Mouse (Mus musculus) right cerebral cortex, postnatal 25 days (tissue): Measurements from ENCODE around the gene Cox4i1.
A peak's percentile ranks its signal among the peaks of the same experiment; 100 is the strongest.

Experiments used
- DNase-seq: peaks from one replicate; pipeline ENCODE4 v3.0.0; 2022

Cox4i1 gene

DNA sequence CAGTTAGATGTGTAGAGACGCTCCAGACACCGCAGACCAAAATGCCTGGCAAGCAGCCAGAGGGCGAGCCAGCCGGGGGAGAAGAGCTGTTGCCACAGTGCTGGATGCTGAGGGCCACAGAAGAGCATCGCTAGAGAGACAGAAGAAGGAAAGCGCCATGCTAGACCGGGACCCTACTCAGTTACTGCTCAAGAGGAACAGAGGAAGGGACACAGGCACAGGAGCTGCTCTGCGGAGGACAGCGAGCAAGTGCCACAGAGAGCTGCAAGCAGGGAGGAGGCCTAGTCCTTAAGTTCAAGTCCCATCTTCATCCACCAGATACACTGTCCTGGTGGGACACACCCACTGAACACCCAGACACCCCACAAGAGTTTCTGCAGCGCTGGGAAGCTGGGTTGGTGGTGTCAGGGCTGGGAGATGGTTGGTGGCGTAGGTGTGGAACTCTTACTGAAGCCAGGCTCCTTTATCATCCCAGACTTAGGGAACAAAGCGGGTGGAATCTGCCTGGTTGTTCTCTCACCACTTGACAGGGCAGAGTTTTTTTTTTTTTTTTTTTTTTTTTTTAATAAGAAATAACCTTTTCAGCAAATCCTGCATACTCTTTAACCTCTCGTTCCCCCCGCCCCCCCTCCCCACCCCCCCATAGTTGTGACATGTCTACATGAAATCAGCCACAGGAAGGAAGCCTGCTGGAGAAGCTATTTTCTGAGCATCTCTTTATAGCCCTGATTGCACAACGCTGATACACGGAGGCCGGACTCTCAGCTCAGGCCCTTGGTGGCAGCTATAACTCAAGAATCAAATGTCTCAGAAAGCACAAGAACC lies 29.3 kb downstream of the Cox4i1 start:
- DNase-seq, result no peak

DNA sequence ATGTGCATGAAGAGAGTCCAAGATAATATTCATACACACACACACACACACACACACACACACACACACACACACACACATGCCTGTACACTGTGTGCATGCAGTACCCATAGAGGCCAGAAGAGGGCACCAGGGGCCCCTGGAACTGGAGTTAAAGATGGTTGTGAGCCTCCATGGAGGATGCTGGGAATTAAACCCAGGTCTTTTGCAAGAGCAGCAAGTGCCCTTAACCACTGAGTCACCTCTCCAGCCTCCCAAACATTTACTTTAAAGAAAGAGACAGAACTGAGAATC lies 29.9 kb downstream of the Cox4i1 start:
- no peak for DNase-seq

DNA sequence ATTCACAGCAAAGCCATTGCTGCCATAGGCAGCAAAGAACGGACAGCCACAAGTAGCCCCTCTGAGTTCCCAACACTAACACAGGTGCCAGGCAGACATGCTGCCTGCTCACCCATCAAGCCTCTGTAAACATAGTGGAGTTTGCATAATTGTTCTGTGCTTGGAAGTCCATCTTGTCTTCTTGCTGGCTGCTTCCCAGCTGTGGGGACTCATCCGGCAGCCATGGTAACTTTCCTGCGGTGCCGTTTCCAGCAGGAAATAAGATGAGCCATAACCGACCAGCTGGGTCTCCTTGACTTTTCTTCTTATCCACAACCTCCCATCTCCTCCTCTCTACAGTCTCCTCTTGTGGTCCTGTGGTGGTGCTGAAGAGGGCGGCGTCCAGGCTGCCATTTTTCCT lies 30.4 kb downstream of the Cox4i1 start:
- no peak for DNase-seq

DNA sequence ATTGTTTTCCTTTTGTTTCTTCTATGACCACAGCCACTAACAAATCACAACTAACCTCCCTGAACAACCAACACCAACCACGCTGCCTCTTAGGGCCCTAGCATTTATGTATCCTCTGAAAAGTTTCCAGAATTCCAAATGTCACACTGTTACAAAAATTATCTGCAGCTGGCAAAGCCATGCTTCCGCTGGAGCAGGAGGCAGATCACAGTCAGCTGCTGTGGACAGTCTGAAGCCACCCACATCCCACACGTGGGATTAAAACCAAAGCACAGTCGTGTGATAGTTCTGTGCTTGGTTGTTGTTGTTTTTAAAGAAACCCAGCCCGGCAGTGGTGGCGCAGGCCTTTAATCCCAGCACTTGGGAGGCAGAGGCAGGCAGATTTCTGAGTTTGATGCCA lies 31.1 kb downstream of the Cox4i1 start:
- no peak for DNase-seq

DNA sequence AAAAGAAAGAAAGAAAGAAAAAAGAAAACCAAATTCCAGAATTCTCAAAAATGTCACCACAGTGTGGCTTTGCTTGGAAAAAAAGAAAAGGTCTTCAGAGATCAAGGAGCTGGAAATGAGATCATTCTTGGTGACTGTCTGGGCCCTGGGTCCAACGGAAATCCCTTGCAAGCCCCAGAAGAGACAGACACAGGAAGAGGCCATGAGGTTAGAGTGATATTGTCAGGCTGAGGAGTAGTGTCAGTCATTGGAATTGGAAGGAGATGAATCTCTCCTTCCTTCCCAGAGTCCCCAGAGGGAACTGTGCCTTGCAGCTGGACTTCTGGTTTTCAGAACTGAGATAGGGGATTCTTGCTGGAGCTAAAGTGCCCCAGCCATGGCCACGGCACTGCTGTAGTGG lies 31.5 kb downstream of the Cox4i1 start:
- DNase-seq, result no peak

DNA sequence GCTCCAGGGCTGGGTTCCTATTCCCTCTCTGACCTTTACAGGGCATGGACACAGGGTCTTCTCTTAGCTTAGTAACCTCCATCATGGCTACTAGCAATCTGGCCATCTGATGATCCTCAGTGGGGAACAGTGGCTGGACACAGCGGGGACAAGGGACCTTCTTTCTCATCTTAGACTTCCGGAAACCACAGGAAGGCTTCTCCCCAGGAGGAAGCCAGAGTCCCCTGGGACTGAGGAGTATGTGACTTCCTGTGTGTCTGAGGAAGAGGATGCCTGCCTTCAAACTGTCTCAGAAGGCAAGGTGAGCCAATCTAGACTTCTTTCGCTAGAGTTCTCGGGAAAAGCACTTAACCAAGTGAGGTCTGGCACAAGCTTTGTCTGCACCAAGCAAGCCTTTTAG lies 32.0 kb downstream of the Cox4i1 start:
- DNase-seq, result no peak

DNA sequence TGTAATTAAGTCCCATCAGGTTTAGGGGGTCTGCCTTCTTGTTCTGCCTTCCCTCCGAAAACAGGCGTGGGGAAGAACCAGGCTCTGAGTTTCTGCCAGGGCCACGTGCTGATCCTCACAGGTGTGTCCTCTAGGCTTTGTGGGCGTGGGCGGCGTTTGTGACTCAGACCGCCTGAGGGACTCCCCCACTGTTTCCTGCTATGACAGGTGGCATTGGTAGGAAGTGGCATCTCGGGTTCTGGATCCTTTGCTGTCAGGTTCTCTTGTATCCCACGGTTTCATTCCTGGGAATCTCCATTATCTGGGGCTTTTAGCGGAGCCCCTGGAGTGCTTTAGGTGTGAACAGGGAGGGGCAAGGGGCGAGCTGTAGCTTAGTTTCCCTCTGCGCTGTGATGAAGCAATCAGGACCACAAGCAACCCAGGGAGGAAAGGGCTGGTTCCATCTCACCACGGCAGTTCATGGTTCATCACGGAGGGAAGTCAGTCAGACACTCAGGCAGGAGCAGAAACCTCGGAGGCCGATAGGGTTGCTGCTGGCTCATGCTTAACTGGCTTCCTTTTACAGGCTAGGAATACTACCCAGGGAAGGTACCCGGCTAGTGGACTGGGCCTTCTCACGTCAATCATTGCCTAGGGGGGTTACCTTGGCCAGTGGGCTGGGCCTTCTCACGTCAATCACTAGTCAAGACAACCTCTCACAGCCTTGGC lies 33.9 kb downstream of the Cox4i1 start:
- peak; percentile 38 for DNase-seq

DNA sequence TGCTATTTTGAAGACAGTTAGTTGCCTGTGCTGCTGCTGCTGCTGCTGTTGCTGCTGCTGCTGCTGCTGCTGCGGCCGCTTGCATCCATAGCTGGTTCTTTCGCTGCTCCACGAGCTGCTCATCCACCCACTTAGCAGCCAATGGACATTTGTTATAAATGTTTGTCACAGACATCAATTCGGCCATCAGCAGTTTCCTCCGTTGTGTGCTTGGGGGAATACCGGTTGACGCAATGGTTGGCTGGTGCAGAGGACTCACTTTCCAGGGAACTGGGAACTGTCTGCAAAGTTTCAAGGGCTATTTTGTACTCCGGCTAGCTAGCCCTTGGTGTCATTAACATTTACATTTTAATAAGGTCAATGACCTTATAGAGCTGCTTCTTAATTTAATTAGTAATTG lies 36.2 kb downstream of the Cox4i1 start:
- no peak for DNase-seq

DNA sequence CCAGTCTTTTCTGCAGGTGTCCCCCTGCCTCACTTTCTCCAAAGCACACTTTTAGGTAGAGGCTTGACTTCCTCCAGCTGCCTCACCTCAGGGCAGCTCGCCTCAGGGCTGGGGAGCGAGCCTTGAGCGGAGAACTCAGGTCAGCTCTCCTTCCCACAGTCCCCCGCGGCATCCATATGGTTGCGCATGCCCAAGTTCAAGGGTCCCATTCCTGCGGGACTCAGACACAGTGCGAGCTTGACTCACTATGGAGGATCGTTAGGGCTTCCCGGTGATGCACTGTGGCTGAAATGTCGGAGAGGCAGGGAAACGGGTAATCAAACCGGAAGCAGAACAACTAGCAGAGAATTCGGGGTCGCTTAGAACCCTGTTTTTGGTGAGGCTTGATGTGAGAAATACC lies 37.1 kb downstream of the Cox4i1 start:
- DNase-seq, result no peak

DNA sequence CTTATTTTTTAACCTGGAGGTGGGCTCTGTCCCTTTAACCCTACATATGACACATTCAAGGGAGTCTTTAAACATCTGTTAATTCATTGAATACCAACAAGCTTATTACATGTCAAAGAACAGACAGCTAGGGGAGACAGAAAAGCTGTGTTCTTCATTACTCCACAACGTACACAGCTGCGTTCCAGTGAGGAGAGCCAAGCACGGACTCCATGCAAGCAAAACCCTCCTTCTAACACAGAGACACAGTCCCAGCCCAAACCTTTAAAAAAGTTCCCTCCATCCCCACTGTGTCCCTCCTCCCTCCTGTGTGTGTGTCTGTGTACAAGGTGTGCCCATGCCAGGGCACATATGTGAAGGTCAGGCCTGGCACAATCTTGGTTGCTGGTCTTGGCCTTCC lies 38.2 kb downstream of the Cox4i1 start:
- DNase-seq, result no peak

DNA sequence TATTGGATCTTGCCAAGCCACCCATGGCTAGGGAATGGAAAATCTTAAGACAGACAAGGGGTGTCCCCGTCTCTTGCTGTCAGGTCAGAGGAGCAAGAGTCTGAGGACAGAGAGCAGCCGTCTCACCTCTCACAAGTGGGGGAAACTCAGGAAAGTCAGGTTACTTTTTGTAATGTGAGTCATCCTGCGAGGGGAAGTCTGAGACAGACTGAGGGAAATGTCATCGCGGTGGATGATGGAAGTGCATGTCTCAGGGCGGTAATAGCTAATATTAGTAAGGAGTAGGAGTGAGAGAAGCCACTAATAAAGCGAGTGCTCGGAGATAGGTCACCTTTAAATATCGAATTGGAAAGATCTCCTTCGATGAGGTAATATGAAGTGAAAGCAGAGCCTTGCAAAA lies 41.2 kb downstream of the Cox4i1 start:
- no peak for DNase-seq

DNA sequence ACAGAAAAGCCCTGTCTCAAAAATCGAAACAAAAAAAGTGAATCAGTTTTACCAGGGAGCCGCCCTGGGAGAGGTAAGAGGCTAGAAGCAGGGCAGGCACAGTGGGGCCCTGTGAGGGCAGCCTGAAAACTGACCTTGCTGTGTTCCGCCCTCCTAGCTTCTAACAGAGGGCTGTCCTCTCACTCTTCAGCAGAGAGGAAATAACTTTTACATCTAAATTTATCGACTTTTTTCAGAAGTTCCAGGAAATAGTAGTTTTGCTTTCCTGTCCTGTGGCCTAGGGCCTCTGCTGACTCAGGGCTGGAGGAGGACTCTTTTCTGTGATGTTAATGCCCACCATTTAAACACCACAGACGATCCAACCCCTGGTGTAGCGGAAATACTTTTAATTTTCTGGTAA lies 47.2 kb downstream of the Cox4i1 start:
- DNase-seq, result no peak

DNA sequence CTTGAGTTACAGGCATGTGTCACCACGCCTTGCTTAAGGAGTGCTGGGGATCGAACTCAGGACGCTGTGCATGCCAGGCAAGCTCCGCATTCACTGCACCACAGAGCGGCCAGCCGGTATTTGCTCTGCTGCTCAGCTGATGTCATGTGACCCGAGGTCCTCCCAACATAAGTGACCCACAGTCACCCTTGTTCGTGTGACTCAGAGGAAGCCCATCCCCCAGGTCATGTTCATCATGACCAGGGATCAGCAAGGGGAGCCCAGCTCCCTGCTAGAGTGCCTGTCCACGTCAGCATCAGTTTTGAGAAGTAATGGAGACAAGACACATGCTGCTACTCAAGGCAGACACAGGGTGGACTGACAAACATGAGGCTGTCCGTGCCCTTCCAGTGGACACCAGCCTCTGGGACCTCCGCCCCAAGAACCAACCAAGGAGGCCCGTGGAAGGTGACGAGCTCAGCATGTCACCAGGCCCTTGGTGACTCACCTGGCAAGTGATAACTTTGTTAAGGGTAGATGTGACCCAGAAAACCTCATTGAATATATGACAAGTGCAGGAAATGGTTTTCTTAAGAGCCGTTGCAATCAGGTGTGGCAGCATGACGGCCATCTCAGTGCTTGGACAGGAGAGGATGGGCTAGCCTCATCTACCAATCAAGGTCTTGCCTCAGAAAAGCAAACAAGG lies 48.1 kb downstream of the Cox4i1 start:
- DNase-seq, result no peak

DNA sequence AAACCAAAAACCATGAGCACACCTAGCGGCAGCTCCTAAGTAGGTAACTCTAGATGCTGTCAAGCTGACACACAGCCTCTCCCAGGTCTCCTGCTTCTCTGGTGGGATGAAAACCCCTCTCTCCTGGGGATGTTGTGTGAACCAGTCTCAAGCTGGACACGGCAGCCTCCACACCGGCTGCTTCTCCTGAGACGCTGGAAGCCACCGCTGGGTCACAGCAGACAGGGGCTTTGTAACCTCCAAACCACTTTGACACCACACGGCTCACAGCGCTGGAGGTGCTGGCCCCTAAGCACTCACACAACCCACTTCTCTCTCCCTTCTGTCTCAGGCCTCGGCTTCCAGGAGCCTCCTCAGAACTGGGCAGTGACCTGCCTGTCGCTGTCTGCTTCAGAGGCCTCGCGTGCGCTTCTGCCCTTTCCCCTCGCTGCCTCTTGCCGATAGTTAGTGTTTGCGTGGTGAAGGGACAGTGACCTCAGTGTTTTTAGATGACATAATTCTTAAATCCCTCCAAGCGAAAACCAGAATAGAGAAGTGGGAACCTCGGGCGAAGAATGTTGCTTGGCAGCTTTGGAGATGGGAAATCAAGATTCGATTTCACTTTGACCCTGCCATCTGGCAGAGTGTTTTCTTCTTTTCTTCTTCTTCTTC lies 51.7 kb downstream of the Cox4i1 start:
- no peak for DNase-seq

DNA sequence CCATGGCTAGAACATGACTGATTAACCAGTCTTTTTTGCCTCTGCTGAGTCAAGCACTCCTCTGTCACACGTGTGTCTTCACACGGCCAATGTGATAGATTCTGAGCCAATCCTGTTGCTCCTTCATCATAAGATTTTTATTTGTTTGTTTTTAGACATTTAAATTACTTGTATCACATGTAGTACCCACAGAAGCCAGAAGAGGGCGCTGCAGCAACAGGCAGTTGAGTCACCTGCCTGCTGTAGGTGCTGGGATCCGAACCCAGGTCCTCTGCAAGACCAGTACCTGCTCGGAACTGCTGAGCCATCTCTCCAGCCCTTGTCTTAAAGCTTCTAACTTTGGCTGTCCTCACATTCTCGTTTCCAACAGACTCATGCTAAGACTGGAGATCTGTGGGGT lies 55.0 kb downstream of the Cox4i1 start:
- DNase-seq, result no peak
